Mouse (Mus musculus) MEL (cell line): ENCODE data around the gene Acnat1. TPM values are rescaled to one million over a fixed set of nuclear protein-coding genes. Genes with fewer than 3 reads are reported as not detected.
"Not testable (repeated sequence)": the region's sequence is repeated elsewhere in the genome, so short reads cannot be mapped to it uniquely, and the experiment has no call there.

Experiments used
- DNase-seq: peaks from one replicate; pipeline ENCODE4 v3.0.0; 2011; ENCODE audit warnings: low read depth, low spot score
- H3K27ac ChIP-seq: 2 replicates; pipeline ENCODE4 v1.5.1; 2012; ENCODE audit warnings: low read depth, mild to moderate bottlenecking, control low read depth, low read length, moderate library complexity; ENCODE audit not compliant: control insufficient read depth
- H3K27me3 ChIP-seq, 2 experiments: fragments of 150-350 bp in 1 of 2; sonication (generic) in 1 of 2; 2 replicates each; pipeline ENCODE4 v1.6.1; 2012; ENCODE audit warnings: low read length in 2 of 2, mild to moderate bottlenecking in 2 of 2, improper control_type of control experiment in 1 of 2, moderate library complexity in 1 of 2; ENCODE audit not compliant: insufficient read depth in 2 of 2, control insufficient read depth in 1 of 2
- H3K36me3 ChIP-seq, 2 experiments: 2 replicates each; pipeline ENCODE4 v1.6.1; 2012 to 2014; ENCODE audit warnings: low read length in 2 of 2, improper control_type of control experiment in 1 of 2, inconsistent platforms in 1 of 2, mild to moderate bottlenecking in 1 of 2; ENCODE audit not compliant: insufficient read depth in 2 of 2, control insufficient read depth in 1 of 2
- H3K4me1 ChIP-seq, 2 experiments: fragments of 150-350 bp in 1 of 2; sonication (generic) in 1 of 2; 2 replicates each; pipeline ENCODE4 v1.6.1; 2012; ENCODE audit warnings: low read length in 2 of 2, improper control_type of control experiment in 1 of 2, mild to moderate bottlenecking in 1 of 2; ENCODE audit not compliant: insufficient read depth in 2 of 2, control insufficient read depth in 1 of 2
- H3K4me3 ChIP-seq, 2 experiments: fragments of 150-350 bp in 1 of 2; sonication (generic) in 1 of 2; 2 replicates each; pipeline ENCODE4 v1.5.1; 2012; ENCODE audit warnings: low read depth in 2 of 2, low read length in 2 of 2, mild to moderate bottlenecking in 2 of 2, moderate library complexity in 2 of 2, control low read depth in 1 of 2, improper control_type of control experiment in 1 of 2; ENCODE audit not compliant: control insufficient read depth in 1 of 2, insufficient read depth in 1 of 2
- H3K79me2 ChIP-seq: 2 replicates; pipeline ENCODE4 v1.6.1; 2012; ENCODE audit warnings: mild to moderate bottlenecking, low read length, moderate library complexity; ENCODE audit not compliant: control insufficient read depth, poor library complexity, insufficient read depth
- H3K9ac ChIP-seq: 2 replicates; pipeline ENCODE4 v1.6.1; 2012; ENCODE audit warnings: low read depth, mild to moderate bottlenecking, control low read depth, low read length, moderate library complexity; ENCODE audit not compliant: control insufficient read depth, poor library complexity, severe bottlenecking
- H3K9me3 ChIP-seq: fragments of 150-350 bp; sonication (generic); replicated peaks from 2 replicates; pipeline ENCODE4 v1.6.1; 2012; ENCODE audit warnings: mild to moderate bottlenecking, low read length, improper control_type of control experiment, moderate library complexity; ENCODE audit not compliant: insufficient read depth
- polyA plus RNA-seq, 2 experiments: library from polyadenylated mRNA; stranded (reverse) in 1 of 2; unstranded in 1 of 2; fragments of >175 nt in 1 of 2; fragments of >200 nt in 1 of 2; gene quantifications; 2 replicates each; pipeline versions ENCODE4 v1.2.1 to v1.2.4; 2012; ENCODE audit warnings: low replicate concordance in 2 of 2, low read depth in 1 of 2; ENCODE audit not compliant: insufficient read length in 2 of 2, insufficient read depth in 1 of 2, missing spikeins in 1 of 2
- total RNA-seq: library from RNA; depleted of rRNA; stranded (reverse); fragments of 300-350 nt; gene quantifications from 2 replicates; pipeline ENCODE4 v1.2.3, GENCODE M21; 2012; rRNA removed

The Acnat1 gene
- total and polyA plus RNA-seq, 3 experiments = not detected

- DNase-seq, H3K4me1 ChIP-seq, H3K79me2 ChIP-seq, H3K27ac ChIP-seq, H3K9ac ChIP-seq, H3K36me3 ChIP-seq, H3K27me3 ChIP-seq, H3K4me3 ChIP-seq, H3K9me3 ChIP-seq: not testable (repeated sequence)
Observed at GRCm38 (mm10) chr4:49451133-49451847, 22.4 kb downstream of the Acnat1 start.

DNA sequence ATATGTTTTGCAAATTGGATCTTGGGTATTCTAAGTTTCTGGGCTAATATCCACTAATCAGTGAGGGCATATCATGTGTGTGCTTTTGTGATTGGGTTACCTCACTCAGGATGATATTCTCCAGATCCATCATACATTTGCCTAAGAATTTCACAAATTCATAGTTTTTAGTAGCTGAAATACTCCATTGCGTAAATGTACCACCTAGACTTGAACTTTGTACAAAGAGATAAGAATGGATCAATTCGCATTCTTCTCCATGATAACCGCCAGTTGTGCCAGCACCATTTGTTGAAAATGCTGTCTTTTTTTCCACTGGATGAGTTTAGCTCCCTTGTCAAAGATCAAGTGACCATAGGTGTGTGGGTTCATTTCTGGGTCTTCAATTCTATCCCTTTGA is 36.7 kb downstream of the Acnat1 start:
- H3K4me1 ChIP-seq, H3K79me2 ChIP-seq, H3K4me3 ChIP-seq, H3K27me3 ChIP-seq, H3K27ac ChIP-seq, H3K36me3 ChIP-seq, H3K9ac ChIP-seq, DNase-seq, H3K9me3 ChIP-seq: not testable (repeated sequence)

DNA sequence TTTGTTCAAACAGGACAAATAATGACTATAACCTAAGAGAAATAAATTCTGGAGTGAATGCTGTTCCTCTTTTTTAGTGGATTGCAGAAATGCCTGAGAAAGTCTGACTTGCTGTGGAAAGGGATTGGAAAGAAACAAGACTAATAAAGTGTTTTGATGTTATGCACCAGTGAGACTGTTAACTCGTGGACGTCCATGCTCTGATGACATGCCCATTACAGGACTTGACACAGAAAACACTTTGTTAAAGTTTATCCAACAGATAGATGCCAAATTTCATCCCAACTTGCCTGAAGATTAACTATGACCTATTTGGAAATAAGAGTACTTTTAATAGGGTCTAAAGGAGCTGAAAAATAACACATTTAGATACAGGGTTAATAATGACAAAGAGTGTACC is 63.6 kb downstream of the Acnat1 start:
- H3K4me1 ChIP-seq, H3K27ac ChIP-seq, H3K36me3 ChIP-seq: not testable (repeated sequence)

GRCm38 (mm10) chr4:49407957-49408356 is 65.8 kb downstream of the Acnat1 start, which contains the start of gene Acnat2:
Gene Acnat2, minus strand, starts transcription at chr4:49408151.
- not testable (repeated sequence) for H3K9me3 ChIP-seq, DNase-seq, H3K27me3 ChIP-seq, H3K9ac ChIP-seq, H3K4me1 ChIP-seq, H3K27ac ChIP-seq, H3K4me3 ChIP-seq, H3K79me2 ChIP-seq, H3K36me3 ChIP-seq

More for the DNA sequence above, 63.6 kb downstream of the Acnat1 start:
- H3K9me3 ChIP-seq, H3K27me3 ChIP-seq, DNase-seq, H3K4me3 ChIP-seq, H3K79me2 ChIP-seq, H3K9ac ChIP-seq: not testable (repeated sequence)

Other genes with a start within 250 kb of the Acnat1 start
- gene Acnat2, start 65.8 kb downstream of the Acnat1 start, total RNA-seq = not detected in 2 replicates
- gene Acnat2, start 65.8 kb downstream of the Acnat1 start, polyA plus RNA-seq = not detected
- gene Baat, start 32.6 kb upstream of the Acnat1 start, total RNA-seq = not detected in 2 replicates
- under 1 TPM in 1 of 2 experiments, not detected in 1; 0.15 TPM for gene Baat, start 32.6 kb upstream of the Acnat1 start, polyA plus RNA-seq
- 34.7 and 39.1 TPM in 2 replicates for gene Mrpl50, start 47.2 kb upstream of the Acnat1 start, total RNA-seq
- 10 to 100 TPM in 1 of 2 experiments, not detected in 1; 54.5 TPM for gene Mrpl50, start 47.2 kb upstream of the Acnat1 start, polyA plus RNA-seq
- 4.4 and 5.3 TPM in 2 replicates for gene Zfp189, start 47.3 kb upstream of the Acnat1 start, total RNA-seq
- 1 to 10 TPM in 1 of 2 experiments, not detected in 1; 3.3 TPM for gene Zfp189, start 47.3 kb upstream of the Acnat1 start, polyA plus RNA-seq
- not detected in 2 replicates for gene Aldob, start 75.6 kb upstream of the Acnat1 start, total RNA-seq
- not detected for gene Aldob, start 75.6 kb upstream of the Acnat1 start, polyA plus RNA-seq
- 2.6 and 2.9 TPM in 2 replicates for gene Tmem246, start 124.0 kb upstream of the Acnat1 start, total RNA-seq
- gene Tmem246, start 124.0 kb upstream of the Acnat1 start, polyA plus RNA-seq = 10 to 100 TPM in 1 of 2 experiments, not detected in 1; 11.1 TPM
- 37.7 and 40.8 TPM in 2 replicates for gene Rnf20, start 158.1 kb upstream of the Acnat1 start, total RNA-seq
- gene Rnf20, start 158.1 kb upstream of the Acnat1 start, polyA plus RNA-seq = 10 to 100 TPM; 43.1 to 58.1 TPM
- gene Ppp3r2, start 208.1 kb upstream of the Acnat1 start, total RNA-seq = not detected in 2 replicates
- not detected for gene Ppp3r2, start 208.1 kb upstream of the Acnat1 start, polyA plus RNA-seq